Mouse (Mus musculus) heart, postnatal 14 days (tissue): ENCODE data around the gene Abhd8. TPM values are rescaled to one million over a fixed set of nuclear protein-coding genes. Genes with fewer than 3 reads are reported as not detected.
A peak's percentile ranks its signal among the peaks of the same experiment; 100 is the strongest.

Source experiments
- DNase-seq, 2 experiments: peaks; one replicate each; pipeline ENCODE4 v3.0.0; 2021 to 2022
- intact Hi-C: fragments of 180-260 bp; cut with DNase I; formaldehyde crosslinking; loops from one replicate; pipeline ENCODE4 v1.15.1; 2025
- total RNA-seq, 2 experiments: library from RNA; stranded (reverse); gene quantifications; 2 replicates each; pipeline ENCODE4 v1.2.3; 2021

Abhd8 gene
- total RNA-seq, 2 experiments from 2014 or later = 29.1 to 31.9 TPM

- intact Hi-C loops = loop anchor here (10.0 kb wide), 1 partner anchor 590 kb away; the partner anchor contains the start of genes Rpl18a and Slc5a5
- no peak for DNase-seq
Observed at GRCm38 (mm10) chr8:71484736-71485135, 21.3 kb upstream of the Abhd8 start.

GRCm38 (mm10) chr8:71483932-71484331, 20.5 kb upstream of the Abhd8 start:
- DNase-seq = peak; percentile 48 to 53
- intact Hi-C loops = loop anchor here (10.0 kb wide), 1 partner anchor 589 kb away; the partner anchor contains the start of genes Rpl18a and Slc5a5

GRCm38 (mm10) chr8:71478943-71479342, 15.5 kb upstream of the Abhd8 start:
- intact Hi-C loops = no loop called here
- no peak for DNase-seq

DNA sequence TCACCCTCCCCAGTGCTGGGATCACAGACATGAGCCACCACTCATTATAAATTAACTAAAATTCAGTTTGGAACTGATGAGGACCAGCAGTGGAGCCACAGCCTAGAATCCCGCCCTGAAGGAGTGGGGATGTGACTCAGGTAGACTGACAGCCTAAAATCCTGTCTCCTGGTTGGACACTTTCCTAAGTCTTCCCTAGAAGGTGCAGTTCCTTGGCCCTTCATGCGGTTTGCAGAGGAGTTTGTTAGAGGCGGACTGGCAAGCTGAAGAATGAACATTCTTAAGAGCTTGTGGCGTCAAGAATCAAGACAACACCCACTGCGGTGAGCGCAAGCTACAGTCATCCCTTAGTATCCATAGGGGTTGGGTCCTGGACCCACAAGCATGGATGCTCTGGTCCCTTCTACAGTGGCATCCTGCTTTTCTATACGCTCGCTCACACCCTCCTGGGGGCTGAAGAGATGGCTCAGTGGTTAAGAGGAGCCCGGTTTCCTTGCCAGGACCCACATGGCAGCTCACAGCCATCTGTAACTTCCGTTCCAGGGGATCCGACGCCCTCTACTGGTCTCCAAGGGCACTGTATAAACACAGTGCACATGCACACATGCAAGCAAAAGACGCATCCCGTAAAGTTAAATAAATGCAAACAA, 13.9 kb upstream of the Abhd8 start:
- peak in 1 of 2 experiments; percentile 28 for DNase-seq
- intact Hi-C loops = no loop called here

DNA sequence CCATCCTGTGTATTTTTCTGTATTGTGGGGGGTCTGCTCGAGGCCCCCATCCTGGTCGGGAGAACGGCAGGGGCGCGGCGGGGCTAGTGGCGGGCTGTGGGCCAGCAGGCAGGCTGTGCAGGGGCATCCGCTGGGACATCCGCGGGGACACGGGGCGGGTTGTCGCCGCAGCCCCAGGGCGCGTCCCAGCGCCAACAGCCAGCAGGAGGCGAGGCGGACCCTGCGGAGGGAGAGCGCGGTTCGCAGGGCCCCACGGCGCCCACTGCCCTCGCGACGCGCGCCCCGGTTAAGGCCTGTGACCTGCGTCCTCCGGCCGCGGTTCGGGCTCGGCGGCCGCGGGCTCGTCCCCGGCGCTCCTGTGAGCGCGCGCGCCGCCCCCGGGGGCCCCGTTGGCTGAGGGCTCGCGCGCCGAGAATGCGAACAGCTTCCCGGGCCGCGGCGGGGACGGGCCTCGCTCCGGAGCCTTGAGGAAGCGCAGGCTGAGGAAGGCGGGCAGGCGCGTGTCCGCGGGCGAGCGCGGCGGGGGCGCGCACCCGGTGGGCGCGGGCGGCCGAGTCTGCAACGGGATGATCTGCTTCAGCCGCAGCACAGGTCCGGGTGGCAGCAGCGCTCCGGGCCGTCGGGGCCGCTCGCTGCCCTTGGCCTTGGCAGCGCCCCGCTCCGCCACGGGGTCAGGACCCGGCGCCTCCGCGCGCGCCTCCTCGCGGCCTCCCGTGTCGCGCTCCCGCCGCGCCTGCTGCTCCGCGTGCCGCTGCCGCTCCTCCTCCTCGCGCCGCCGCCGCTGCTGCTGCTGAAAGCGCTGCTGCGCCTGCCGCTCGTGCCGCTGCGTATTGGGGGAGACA, 12.9 kb upstream of the Abhd8 start:
- intact Hi-C loops = no loop called here
- peak; percentile 87 to 89 for DNase-seq

DNA sequence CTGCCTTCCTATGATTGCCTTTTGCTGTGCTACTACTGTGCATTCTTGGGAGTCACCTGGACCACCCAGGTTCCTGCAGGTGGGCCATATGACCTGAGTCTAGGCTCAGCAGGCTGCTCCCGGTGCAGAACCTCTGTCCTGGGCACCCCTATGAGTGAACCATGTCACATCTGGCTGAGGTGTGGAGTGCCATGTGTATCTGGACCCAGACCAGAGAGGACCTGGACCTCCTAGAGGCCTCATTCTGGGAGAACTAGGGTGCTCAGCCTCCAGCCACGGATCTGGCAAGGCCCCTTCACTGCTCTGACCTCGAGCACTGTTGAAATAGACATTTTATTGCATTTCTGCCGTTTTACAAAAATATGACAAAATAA, 12.2 kb upstream of the Abhd8 start:
- no peak for DNase-seq
- intact Hi-C loops = no loop called here

- intact Hi-C loops = loop anchor here (5.0 kb wide), 1 partner anchor 103 kb away; the partner anchor contains the start of gene Ocel1
- no peak for DNase-seq
Observed at GRCm38 (mm10) chr8:71474785-71475701, 11.6 kb upstream of the Abhd8 start.

DNA sequence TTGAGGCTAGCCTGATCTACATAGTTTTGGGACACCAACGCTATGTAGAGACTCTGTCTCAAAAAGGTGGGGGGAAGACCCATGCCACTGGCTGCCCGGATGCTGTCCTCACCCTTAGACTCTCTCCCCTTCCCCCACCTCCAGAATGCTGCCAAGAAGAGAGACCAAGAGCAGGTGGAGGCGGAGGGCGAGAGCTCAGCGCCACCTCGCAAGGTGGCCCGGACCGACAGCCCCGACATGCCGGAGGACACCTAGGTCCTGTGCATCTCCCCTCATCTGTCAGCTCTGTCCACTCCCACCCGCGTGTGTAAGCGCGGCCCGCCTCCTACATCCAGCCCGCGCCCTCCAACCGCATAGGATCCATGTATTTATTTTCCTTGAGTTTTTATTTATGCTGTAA, 10.9 kb upstream of the Abhd8 start:
- DNase-seq = no peak

DNA sequence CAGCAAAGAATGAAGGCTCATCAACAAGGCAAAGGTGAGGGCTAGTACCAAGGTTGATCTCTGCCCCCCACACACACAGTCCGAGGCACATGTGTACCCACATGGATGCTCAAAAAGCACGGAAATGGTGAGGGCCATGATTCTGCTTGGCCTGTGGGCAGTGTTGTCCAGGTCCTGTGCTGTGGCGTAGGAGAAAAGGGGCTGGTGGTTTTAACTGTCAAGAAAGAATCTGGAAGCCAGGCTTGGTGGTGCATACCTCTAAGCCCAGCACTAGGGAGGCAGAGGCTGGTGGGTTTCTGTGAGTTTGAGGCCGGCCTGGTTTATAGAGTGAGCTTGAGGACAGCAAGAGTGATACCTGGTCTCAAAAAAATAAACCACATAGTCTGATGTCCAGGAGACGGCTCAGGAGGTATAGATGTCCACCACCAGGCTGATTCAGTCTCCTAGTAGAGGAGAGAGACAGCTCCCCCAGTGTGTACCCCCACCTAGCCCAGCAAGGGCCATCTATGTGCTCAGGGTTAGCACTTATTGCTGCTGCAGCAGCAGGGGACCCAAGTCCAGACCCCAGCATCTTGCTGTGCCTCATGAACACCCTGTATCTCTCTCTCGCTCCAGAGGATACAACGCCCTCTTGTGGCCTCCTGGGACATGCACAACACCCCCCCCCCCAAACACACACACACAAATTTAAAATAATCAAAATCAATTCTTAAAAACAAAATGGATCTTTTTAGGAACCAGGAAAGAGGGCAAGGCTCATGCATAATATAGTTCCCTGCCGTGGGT, 9.3 kb upstream of the Abhd8 start:
- intact Hi-C loops = loop anchor here (5.0 kb wide), 1 partner anchor 100 kb away; the partner anchor contains the start of gene Ocel1
- DNase-seq = no peak

More for the DNA sequence above, 10.9 kb upstream of the Abhd8 start:
- intact Hi-C loops = loop anchor here (5.0 kb wide), 1 partner anchor 102 kb away; the partner anchor contains the start of gene Ocel1

DNA sequence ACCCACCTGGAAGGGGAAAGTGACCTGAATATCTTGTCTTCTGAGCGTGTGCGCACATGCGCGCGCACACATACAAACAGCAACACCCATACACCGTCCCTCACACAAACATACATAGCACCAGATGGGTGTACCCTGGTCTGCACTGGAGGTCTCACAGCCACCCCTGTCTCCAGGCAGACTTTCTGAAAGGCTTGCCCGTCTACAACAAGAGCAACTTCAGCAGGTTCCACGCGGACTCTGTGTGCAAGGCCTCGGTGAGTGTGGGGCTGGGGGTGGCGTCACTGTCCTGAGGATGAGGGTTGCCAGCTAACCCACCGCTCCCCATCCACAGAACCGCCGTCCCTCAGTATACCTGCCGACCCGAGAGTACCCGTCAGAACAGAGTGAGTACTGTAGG, 8.4 kb upstream of the Abhd8 start:
- intact Hi-C loops = loop anchor here (5.0 kb wide), 1 partner anchor 100 kb away; the partner anchor contains the start of gene Ocel1
- no peak for DNase-seq

DNA sequence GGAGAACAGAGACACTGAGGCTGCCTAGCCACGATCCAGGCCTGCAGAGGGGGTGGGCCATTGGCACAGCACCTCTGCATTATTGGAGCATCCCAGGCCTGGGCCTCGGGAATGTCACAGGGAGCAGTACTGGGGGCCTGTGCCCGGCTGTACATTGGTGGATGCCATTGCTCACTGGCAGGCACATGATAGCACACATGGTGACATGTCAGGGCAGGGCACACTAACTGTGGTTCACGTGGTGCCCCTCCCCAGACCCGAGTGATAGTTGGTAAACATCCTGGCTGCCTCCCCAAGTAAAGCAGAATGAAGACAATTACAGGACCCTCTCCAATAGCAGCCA, 7.4 kb upstream of the Abhd8 start:
- intact Hi-C loops = loop anchor here (5.0 kb wide), 1 partner anchor 99 kb away; the partner anchor contains the start of gene Ocel1

DNA sequence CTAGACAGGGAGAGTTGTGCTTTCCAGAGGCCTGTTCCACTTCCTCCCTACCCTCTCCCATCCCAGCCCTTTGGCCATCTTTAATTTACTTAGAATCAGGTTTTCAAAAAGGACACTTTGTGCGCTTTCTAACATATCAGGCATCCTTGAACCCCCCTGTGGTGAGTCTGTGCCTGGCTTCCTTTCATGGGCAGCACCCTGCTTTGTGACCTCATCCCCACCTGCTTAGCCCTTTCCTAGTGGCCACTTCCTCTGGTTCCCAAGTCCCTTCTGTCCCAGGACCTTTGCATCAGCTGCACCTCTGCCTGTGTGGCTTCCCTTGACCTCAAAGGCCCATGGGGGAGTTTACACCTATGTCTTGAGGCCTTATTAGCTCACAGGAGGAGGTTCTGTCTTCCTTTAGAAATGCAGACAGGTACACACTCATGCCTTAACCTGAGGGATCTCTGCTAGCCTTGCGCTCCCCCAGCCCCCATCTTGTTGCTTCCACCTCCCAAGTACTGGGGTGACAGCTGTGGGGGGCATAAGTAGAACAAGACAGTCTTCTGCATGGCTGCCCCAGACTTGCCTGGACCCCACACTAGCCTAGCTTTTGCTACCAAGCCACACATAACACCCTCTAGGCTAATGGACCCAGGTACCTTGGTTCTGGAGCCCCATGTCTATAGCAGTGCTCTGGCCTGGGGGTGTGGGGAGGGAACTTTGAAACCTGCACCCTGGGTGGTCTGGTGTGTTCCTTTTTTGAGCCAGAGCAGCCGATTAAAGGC, 6.9 kb upstream of the Abhd8 start:
- intact Hi-C loops = loop anchor here (5.0 kb wide), 1 partner anchor 98 kb away; the partner anchor contains the start of gene Ocel1
- no peak for DNase-seq

More for the DNA sequence above, 7.4 kb upstream of the Abhd8 start:
- DNase-seq = no peak

- intact Hi-C loops = no loop called here
Observed at GRCm38 (mm10) chr8:71469411-71469810, 6.0 kb upstream of the Abhd8 start.

DNA sequence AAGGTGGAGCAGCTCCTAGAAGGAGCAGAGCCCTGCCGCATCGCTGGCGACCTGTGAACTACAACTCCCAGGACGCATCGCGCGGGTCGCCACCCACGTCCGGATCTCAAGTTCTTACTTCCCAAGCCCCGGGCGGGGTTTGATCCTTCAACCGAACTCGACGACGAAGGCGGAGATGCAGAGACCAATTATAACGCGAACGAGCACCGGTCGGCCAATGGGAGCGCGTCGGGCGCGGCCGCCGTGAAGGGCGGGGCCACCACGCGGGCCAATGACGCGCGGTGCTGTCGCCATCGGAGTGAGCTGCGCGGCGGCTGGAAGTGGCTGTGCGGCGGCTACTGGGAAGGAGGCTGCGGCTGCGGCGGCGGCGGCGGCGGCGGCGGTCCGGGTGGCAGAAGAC, 5.5 kb upstream of the Abhd8 start, which contains the start of gene Dda1:
Gene Dda1, plus strand, starts transcription at position 284 of the 400 bp plus-strand sequence.
- peak; percentile 96 for DNase-seq
- intact Hi-C loops = no loop called here

More at GRCm38 (mm10) chr8:71469411-71469810, 6.0 kb upstream of the Abhd8 start:
- peak; percentile 47 to 56 for DNase-seq

GRCm38 (mm10) chr8:71468001-71468400, 4.5 kb upstream of the Abhd8 start:
- DNase-seq = no peak
- intact Hi-C loops = no loop called here

DNA sequence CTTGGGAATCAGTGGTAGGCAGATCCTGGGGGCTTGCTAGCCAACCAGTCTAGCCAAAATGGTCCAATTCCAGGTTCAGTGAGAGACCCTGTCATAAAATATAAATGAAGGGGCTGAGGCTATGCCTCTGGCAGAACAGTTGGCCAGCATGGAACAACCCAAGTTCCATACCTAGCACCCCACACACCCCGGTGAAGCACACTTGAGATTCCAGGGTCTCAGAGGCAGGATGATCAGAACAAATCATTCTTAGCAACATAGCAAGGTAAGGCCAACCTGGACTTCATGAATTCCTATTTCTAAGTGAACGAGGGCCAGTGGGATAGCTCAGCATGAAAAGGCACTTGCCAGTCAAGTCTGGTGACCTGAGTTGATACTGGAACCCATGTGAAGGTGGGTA, 3.7 kb upstream of the Abhd8 start:
- intact Hi-C loops = no loop called here

GRCm38 (mm10) chr8:71466198-71466597, 2.7 kb upstream of the Abhd8 start:
- intact Hi-C loops = no loop called here
- no peak for DNase-seq

More for the DNA sequence above, 3.7 kb upstream of the Abhd8 start:
- DNase-seq = no peak

DNA sequence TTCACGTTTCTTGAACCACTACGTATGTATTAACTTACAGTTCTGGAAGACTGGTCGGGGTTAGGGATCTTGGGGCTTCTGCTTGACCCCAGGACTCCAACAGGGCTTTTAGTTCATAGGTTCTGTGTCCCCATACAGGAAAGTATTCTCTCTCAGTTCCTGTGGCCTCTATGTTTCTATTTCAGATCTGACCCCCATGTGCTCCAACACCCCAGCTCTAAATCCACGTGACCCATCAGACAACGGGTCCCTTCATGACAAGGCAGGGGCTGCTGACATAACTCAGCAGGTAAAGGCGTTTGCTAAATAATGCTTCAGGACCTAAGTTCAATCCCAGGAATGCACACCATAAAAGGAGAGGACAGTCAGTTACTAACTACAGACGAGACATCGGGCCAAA, 2.3 kb upstream of the Abhd8 start:
- DNase-seq = no peak

More for the DNA sequence above, 2.3 kb upstream of the Abhd8 start:
- intact Hi-C loops = no loop called here
